Mouse (Mus musculus) heart, adult 2 months (tissue): Measurements from ENCODE around the gene Trim71.

Source experiments
- CTCF ChIP-seq: fragments of 200-600 bp; IDR thresholded peaks from 2 replicates; pipeline ENCODE4 v1.8.1; 2022; ENCODE audit warnings: antibody characterized with exemption, mild to moderate bottlenecking, moderate library complexity
- POLR2A ChIP-seq: fragments of 200-500 bp; IDR thresholded peaks from 2 replicates; pipeline ENCODE4 v1.6.1; 2011; ENCODE audit warnings: mild to moderate bottlenecking, low read depth, low read length, control low read depth; ENCODE audit not compliant: insufficient read depth

DNA sequence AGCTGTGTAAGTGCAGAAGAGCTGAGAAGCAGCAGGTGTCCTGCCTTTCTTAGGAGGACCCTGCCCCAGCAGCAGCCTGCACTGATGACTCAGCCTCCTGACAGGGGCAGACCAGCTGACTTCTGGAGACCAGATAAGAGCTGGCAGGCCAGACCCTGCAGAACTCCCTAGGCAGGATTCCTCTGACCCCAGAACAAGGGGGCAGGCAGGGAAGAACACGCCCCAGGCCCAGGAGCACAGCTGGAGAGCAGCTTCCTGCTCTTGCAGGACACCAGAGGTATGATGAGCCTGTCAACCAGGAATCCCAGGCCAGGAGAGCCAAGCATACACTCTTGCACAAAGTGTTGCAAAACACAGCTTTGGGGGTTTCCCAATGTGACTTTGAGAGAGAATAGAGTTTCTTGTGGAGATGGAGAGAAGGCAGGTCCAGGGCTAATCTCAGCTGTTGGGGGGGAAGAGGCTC lies 22.9 kb downstream of the Trim71 start:
- TF ChIP-seq POLR2A (no peak), CTCF (no peak)
